Comparison of ENCODE assay signal across 8 mouse cellular contexts in the genomic region with DNA sequence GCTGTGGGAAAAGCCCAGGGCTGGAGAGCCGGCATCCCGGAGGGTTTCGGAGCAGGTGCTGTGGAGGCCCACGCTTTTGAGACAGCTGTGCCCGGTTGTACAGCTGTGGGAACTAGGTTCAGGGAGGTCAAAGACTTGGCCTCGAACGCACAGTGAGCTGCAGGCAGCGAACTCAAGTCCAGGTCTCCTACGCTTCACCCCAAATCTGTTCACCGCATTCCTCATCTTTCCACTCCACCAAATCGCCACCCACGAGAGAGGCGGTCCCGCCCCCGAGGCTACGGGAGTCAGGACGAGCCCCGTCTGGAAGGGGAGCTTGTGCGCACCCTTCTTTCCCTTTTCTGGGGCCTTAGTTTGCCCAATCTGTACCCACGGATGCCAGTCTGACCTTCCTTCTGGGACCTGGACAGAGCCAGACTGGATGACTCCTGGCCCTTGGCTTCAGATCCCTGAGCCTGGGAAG. TPM values are rescaled to one million over a fixed set of nuclear protein-coding genes. Genes with fewer than 3 reads are reported as not detected.
DNase-seq lines count a peak whose midpoint lies in the region; ATAC-seq and TF ChIP-seq lines count a peak whose summit lies in the region.

No protein-coding gene starts in this region.

- under 1% methylated on average over 20 of the region's 20 CpGs for WGBS in kidney, embryonic 14.5 days
- 1% methylated on average over 20 of the region's 20 CpGs for WGBS in midbrain, embryonic 15.5 days

- no peak for TF ChIP-seq CTCF in cortical plate, adult 2 months (IDR thresholded peaks at IDR 0.05; ENCODE audit: extremely low read depth, insufficient read depth, low read length)

- H3K27me3 ChIP-seq in kidney, embryonic 14.5 days (ENCODE audit: control insufficient read depth, insufficient read depth, low read length) = no peaks in the 10 kb centered on the region
- H3K27me3 ChIP-seq in midbrain, embryonic 15.5 days (replicated peaks) = no peaks in the 10 kb centered on the region

- ATAC-seq in kidney, embryonic 14.5 days (ENCODE audit: low FRiP score, low TSS enrichment) = peak; percentile 67
- peak; percentile 55; the same call in 1 of the 2 replicates for ATAC-seq in midbrain, embryonic 15.5 days (replicated peaks)

- peak overlapping the region; percentile 79 for H3K4me2 ChIP-seq in kidney, embryonic 14.5 days (replicated peaks; ENCODE audit: low read depth, low read length)
- H3K4me2 ChIP-seq in midbrain, embryonic 15.5 days = peak overlapping the region; percentile 66

- H3K27ac ChIP-seq in kidney, embryonic 14.5 days (ENCODE audit: low read depth, low read length) = peak overlapping the region; percentile 53; the same call in 1 of the 2 replicates
- H3K27ac ChIP-seq in cortical plate, adult 2 months (ENCODE audit: insufficient read depth, low read length) = peak overlapping the region; percentile 66
- H3K27ac ChIP-seq in midbrain, embryonic 15.5 days = peak overlapping the region; percentile 91

- H3K9ac ChIP-seq in kidney, embryonic 14.5 days (ENCODE audit: low read depth, low read length) = peak overlapping the region; percentile 77
- peak overlapping the region; percentile 85 for H3K9ac ChIP-seq in midbrain, embryonic 15.5 days

- TF ChIP-seq POLR2A in cortical plate, adult 2 months (IDR thresholded peaks at IDR 0.05; ENCODE audit: extremely low read depth, insufficient read depth, low read length) = no peak

- H3K36me3 ChIP-seq in kidney, embryonic 14.5 days (ENCODE audit: control insufficient read depth, insufficient read depth, low read length) = no peaks in the 10 kb centered on the region
- H3K36me3 ChIP-seq in midbrain, embryonic 15.5 days (replicated peaks) = peaks cover 8% of the 10 kb centered on the region; the same call in 1 of the 2 replicates

- no peaks in the 10 kb centered on the region for H3K9me3 ChIP-seq in kidney, embryonic 14.5 days (ENCODE audit: control insufficient read depth, low read length)
- no peaks in the 10 kb centered on the region for H3K9me3 ChIP-seq in midbrain, embryonic 15.5 days

- intact Hi-C loops in heart, postnatal 14 days (cut with DNase I) = loop anchor here (2.0 to 5.0 kb wide), 3 partner anchors 44 to 114 kb away; a partner anchor contains a TSS

- peaks cover 11% of the 10 kb centered on the region for H3K4me1 ChIP-seq in kidney, embryonic 14.5 days (ENCODE audit: control insufficient read depth, insufficient read depth, low read length)
- H3K4me1 ChIP-seq in cortical plate, adult 2 months (ENCODE audit: control insufficient read depth, insufficient read depth, low read length) = peaks cover 5% of the 10 kb centered on the region
- peaks cover 21% of the 10 kb centered on the region for H3K4me1 ChIP-seq in midbrain, embryonic 15.5 days

- H3K4me3 ChIP-seq in kidney, embryonic 14.5 days (ENCODE audit: low read length) = peak overlapping the region; percentile 77
- H3K4me3 ChIP-seq in cortical plate, adult 2 months (ENCODE audit: insufficient read depth, low read length) = peak overlapping the region; percentile 97
- H3K4me3 ChIP-seq in midbrain, embryonic 15.5 days = peak overlapping the region; percentile 80

- DNase-seq in kidney, adult 11 months = no peak
- DNase-seq in ES-CJ7 (ENCODE audit: low read depth, low spot score) (peak; percentile 35), liver (peak; percentile 49)
- peak; percentile 52 to 57 for DNase-seq in heart, postnatal 14 days
- no peak for DNase-seq in thymus, adult 18-20 months

RNA-seq across cellular contexts. Expression of a gene that starts 0.4 kb away (rescaled TPM):
- polyA plus RNA-seq in kidney, embryonic 14.5 days (2014; fragmentation: Nextera tagmentation; extraction: Ambion mirVana) = 23.6 and 45.2 TPM in 2 replicates
- 28.7 and 29.3 TPM in 2 replicates for polyA plus RNA-seq in cortical plate, adult 2 months (2012; rRNA removed)
- 10 to 100 TPM; 22.6 to 23.0 TPM for total RNA-seq in heart, postnatal 14 days (2021)
- polyA plus RNA-seq in midbrain, embryonic 15.5 days (2015; fragmentation: Nextera tagmentation; extraction: Ambion mirVana) = 47.2 and 48.2 TPM in 2 replicates

RNA-seq across cellular contexts. Expression of a gene that starts 36.4 kb away (rescaled TPM):
- polyA plus RNA-seq in kidney, embryonic 14.5 days (2014; fragmentation: Nextera tagmentation; extraction: Ambion mirVana) = 0.39 and 0.77 TPM in 2 replicates
- polyA plus RNA-seq in cortical plate, adult 2 months (2012; rRNA removed) = 2.6 and 2.9 TPM in 2 replicates
- under 1 TPM; 0.10 to 0.22 TPM for total RNA-seq in heart, postnatal 14 days (2021)
- polyA plus RNA-seq in midbrain, embryonic 15.5 days (2015; fragmentation: Nextera tagmentation; extraction: Ambion mirVana) = 1.3 TPM in 2 replicates

RNA-seq across cellular contexts. Expression of a gene that starts 42.7 kb away (rescaled TPM):
- polyA plus RNA-seq in kidney, embryonic 14.5 days (2014; fragmentation: Nextera tagmentation; extraction: Ambion mirVana) = 32.6 and 41.7 TPM in 2 replicates
- 140 and 153 TPM in 2 replicates for polyA plus RNA-seq in cortical plate, adult 2 months (2012; rRNA removed)
- total RNA-seq in heart, postnatal 14 days (2021) = 10 to 100 TPM; 21.6 to 24.9 TPM
- 173 and 193 TPM in 2 replicates for polyA plus RNA-seq in midbrain, embryonic 15.5 days (2015; fragmentation: Nextera tagmentation; extraction: Ambion mirVana)

RNA-seq across cellular contexts. Expression of a gene that starts 52.9 kb away (rescaled TPM):
- polyA plus RNA-seq in kidney, embryonic 14.5 days (2014; fragmentation: Nextera tagmentation; extraction: Ambion mirVana) = 0.40 and 0.61 TPM in 2 replicates
- 38.4 and 39.0 TPM in 2 replicates for polyA plus RNA-seq in cortical plate, adult 2 months (2012; rRNA removed)
- 10 to 100 TPM; 18.9 to 21.7 TPM for total RNA-seq in heart, postnatal 14 days (2021)
- polyA plus RNA-seq in midbrain, embryonic 15.5 days (2015; fragmentation: Nextera tagmentation; extraction: Ambion mirVana) = 7.5 and 7.9 TPM in 2 replicates

Comparison
In these comparisons a context has a peak if more than half of its experiments do, and no peak if none do; other contexts are left out.
1. DNase-seq: peak in ES-CJ7 (single experiment), heart, postnatal 14 days (2 of 2) and liver (single experiment); none in kidney, adult 11 months (single experiment) and thymus, adult 18-20 months (0 of 2).
2. Peak in every context shown above with its lines, with median percentiles within 50 percentile points of each other: H3K27ac ChIP-seq and H3K4me3 ChIP-seq.